ENCODE assay signal across 8 mouse cellular contexts in the genomic region with DNA sequence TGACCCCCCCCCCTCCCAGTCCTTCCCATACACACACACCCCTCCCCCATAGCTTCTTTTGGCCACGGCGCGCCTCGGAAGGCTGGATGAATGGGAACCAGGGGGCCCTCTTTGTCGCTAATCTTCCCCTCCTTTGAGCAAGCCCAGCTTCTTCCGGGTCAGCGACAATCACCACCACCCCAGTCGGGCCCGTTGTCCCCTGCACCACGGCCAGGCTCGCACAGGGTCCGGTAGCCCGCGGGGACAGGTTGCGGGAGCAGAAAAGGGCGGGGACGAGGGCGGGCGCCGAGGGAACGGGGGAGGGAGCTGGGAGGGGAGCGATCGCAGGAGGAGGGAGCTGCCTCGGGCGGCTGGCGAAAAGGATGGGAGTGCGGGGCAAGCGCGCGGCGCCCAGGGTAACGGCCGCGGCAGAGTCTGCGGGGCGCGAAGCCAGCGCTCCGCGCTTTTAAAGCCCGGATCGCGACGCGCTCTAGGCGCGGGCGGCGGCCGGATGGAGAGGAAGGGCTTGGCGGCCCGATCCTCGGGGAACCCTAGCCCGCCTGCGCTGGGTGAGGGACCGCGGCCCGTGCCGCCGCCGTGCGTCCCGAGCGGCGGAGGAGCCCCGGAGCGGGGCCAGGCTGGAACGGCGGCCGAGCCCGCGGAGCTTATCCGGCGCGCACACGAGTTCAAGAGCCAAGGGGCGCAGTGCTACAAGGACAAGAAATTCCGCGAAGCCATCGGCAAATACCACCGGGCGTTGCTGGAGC. TPM values are rescaled to one million over a fixed set of nuclear protein-coding genes. Genes with fewer than 3 reads are reported as not detected.
DNase-seq lines count a peak whose midpoint lies in the region; ATAC-seq and TF ChIP-seq lines count a peak whose summit lies in the region.

A gene (plus strand): TSS at position 335 of the 746 bp plus-strand sequence.

- H3K27me3 ChIP-seq in hindbrain, postnatal 0 days (ENCODE audit: insufficient read depth, low read length) = no peaks in the 10 kb centered on the region
- H3K27me3 ChIP-seq in limb, embryonic 10.5 days (ENCODE audit: low read depth, poor library complexity, severe bottlenecking) = peaks cover 82% of the 10 kb centered on the region
- H3K27me3 ChIP-seq in midbrain, embryonic 13.5 days = peaks cover 13% of the 10 kb centered on the region

- no peak for TF ChIP-seq CTCF in gastrocnemius, adult 2 months (IDR thresholded peaks at IDR 0.05)
- no peak for TF ChIP-seq CTCF in hindbrain, postnatal 0 days (IDR thresholded peaks at IDR 0.05; ENCODE audit: low read depth)

- peak within 1 kb of the TSS; percentile 80 for H3K4me3 ChIP-seq in gastrocnemius, adult 2 months
- H3K4me3 ChIP-seq in hindbrain, postnatal 0 days (ENCODE audit: low read length) = peak within 1 kb of the TSS; percentile 68
- peak within 1 kb of the TSS; percentile 66 for H3K4me3 ChIP-seq in limb, embryonic 10.5 days
- peak within 1 kb of the TSS; percentile 72 for H3K4me3 ChIP-seq in midbrain, embryonic 13.5 days (replicated peaks)

- intact Hi-C loops in gastrocnemius, adult 2 months (cut with DNase I) = no loop called here

- H3K9me3 ChIP-seq in hindbrain, postnatal 0 days (ENCODE audit: low read length) = no peaks in the 10 kb centered on the region
- H3K9me3 ChIP-seq in limb, embryonic 10.5 days (replicated peaks) = no peaks in the 10 kb centered on the region
- H3K9me3 ChIP-seq in midbrain, embryonic 13.5 days = no peaks in the 10 kb centered on the region

- peak within 1 kb of the TSS; percentile 89 for H3K9ac ChIP-seq in hindbrain, postnatal 0 days (replicated peaks; ENCODE audit: low read length)
- H3K9ac ChIP-seq in midbrain, embryonic 13.5 days (replicated peaks) = peak within 1 kb of the TSS; percentile 88

- peak within 1 kb of the TSS; percentile 86 for H3K4me2 ChIP-seq in hindbrain, postnatal 0 days (ENCODE audit: low read depth, low read length)
- H3K4me2 ChIP-seq in midbrain, embryonic 13.5 days (replicated peaks) = peak within 1 kb of the TSS; percentile 90

- under 1% methylated on average over 72 of the region's 82 CpGs for WGBS in hindbrain, postnatal 0 days
- WGBS in limb, embryonic 10.5 days = under 1% methylated on average over 78 of the region's 82 CpGs
- under 1% methylated on average over 70 of the region's 82 CpGs for WGBS in midbrain, embryonic 13.5 days

- peak; percentile 75 for ATAC-seq in frontal cortex, adult (ENCODE audit: low TSS enrichment)
- peak; percentile 85 for ATAC-seq in hindbrain, postnatal 0 days
- ATAC-seq in midbrain, embryonic 13.5 days = peak; percentile 86

- peaks cover 12% of the 10 kb centered on the region for H3K4me1 ChIP-seq in hindbrain, postnatal 0 days (ENCODE audit: insufficient read depth, low read length)
- H3K4me1 ChIP-seq in limb, embryonic 10.5 days = peaks cover 17% of the 10 kb centered on the region
- H3K4me1 ChIP-seq in midbrain, embryonic 13.5 days (replicated peaks) = peaks cover 23% of the 10 kb centered on the region

- no peaks in the 10 kb centered on the region for H3K36me3 ChIP-seq in hindbrain, postnatal 0 days (ENCODE audit: insufficient read depth, low read length)
- no peaks in the 10 kb centered on the region for H3K36me3 ChIP-seq in limb, embryonic 10.5 days
- H3K36me3 ChIP-seq in midbrain, embryonic 13.5 days = no peaks in the 10 kb centered on the region

- peak within 1 kb of the TSS; percentile 74 for H3K27ac ChIP-seq in gastrocnemius, adult 2 months
- H3K27ac ChIP-seq in hindbrain, postnatal 0 days = peak within 1 kb of the TSS; percentile 95
- peak within 1 kb of the TSS; percentile 68 for H3K27ac ChIP-seq in limb, embryonic 10.5 days
- peak within 1 kb of the TSS; percentile 95 for H3K27ac ChIP-seq in midbrain, embryonic 13.5 days

- peak; percentile 50 for DNase-seq in gastrocnemius, adult 2 months
- DNase-seq in gastrocnemius, adult 18-20 months (ENCODE audit: low spot score) = no peak
- peak; percentile 71 for DNase-seq in cerebellum, adult 9-10 months
- peak; percentile 78 for DNase-seq in hindbrain, postnatal 0 days (ENCODE audit: low spot score)
- DNase-seq in limb, embryonic 10.5 days (ENCODE audit: low spot score) = peak; percentile 63
- DNase-seq in urinary bladder, postnatal 14 days (ENCODE audit: low spot score) = peak; percentile 51

RNA-seq across cellular contexts. Expression of the gene that starts here (rescaled TPM):
- total RNA-seq in gastrocnemius, adult 2 months (2021) = 1 to 10 TPM; 5.1 to 9.5 TPM
- total RNA-seq in gastrocnemius, adult 18-20 months (2021) = 1 to 10 TPM; 6.0 to 8.9 TPM
- 60.2 and 60.4 TPM in 2 replicates for total RNA-seq in hindbrain, postnatal 0 days (2014; rRNA removed)
- 17.3 and 19.0 TPM in 2 replicates for polyA plus RNA-seq in hindbrain, postnatal 0 days (2015; fragmentation: Nextera tagmentation; extraction: Ambion mirVana)
- polyA plus RNA-seq in limb, embryonic 10.5 days (2016; fragmentation: Nextera tagmentation; extraction: Ambion mirVana) = 0.69 and 0.73 TPM in 2 replicates
- 6.5 and 6.9 TPM in 2 replicates for polyA plus RNA-seq in midbrain, embryonic 13.5 days (2015; fragmentation: Nextera tagmentation; extraction: Ambion mirVana)

Comparison
In these comparisons a context has a peak if more than half of its experiments do, and no peak if none do; other contexts are left out.
1. Peak in DNase-seq, H3K4me3 ChIP-seq and H3K27ac ChIP-seq in limb, embryonic 10.5 days; RNA of the gene not detected or under 1 TPM.